ENCODE assay signal across 20 mouse cellular contexts in genomic region chr11:121038366-121039240, GRCm38 (mm10). TPM values are rescaled to one million over a fixed set of nuclear protein-coding genes. Genes with fewer than 3 reads are reported as not detected.
DNase-seq lines count a peak whose midpoint lies in the region; ATAC-seq and TF ChIP-seq lines count a peak whose summit lies in the region.
"Had no signal": no experiment of that assay in that cellular context is flagged by ENCODE, and none has a peak within 500 bp of the region (broad histone marks: within the 10 kb centered on the region; RNA-seq: fewer than 3 reads in every experiment).

No protein-coding gene starts in this region.

- peak overlapping the region; percentile 38; the same call in 1 of the 2 replicates for H3K4me3 ChIP-seq in spleen, adult 2 months (ENCODE audit: extremely low read depth, insufficient read depth, insufficient read length)
- H3K4me3 ChIP-seq in small intestine, adult 2 months (ENCODE audit: low read depth, low read length), result peak overlapping the region; percentile 46
- H3K4me3 ChIP-seq: embryonic facial prominence, embryonic 15.5 days; hindbrain, embryonic 13.5 days; liver, embryonic 12.5 days; myocyte had no signal

- peak overlapping the region; percentile 81 for H3K27ac ChIP-seq in spleen, adult 2 months (ENCODE audit: insufficient read depth, low read length)
- H3K27ac ChIP-seq in small intestine, adult 2 months (ENCODE audit: insufficient read depth, low read depth, low read length), result peak overlapping the region; percentile 50; the same call in 1 of the 2 replicates
- H3K27ac ChIP-seq: embryonic facial prominence, embryonic 15.5 days; hindbrain, embryonic 13.5 days; liver, embryonic 12.5 days had no signal

- no peaks in the 10 kb centered on the region for H3K36me3 ChIP-seq in spleen, adult 2 months (ENCODE audit: control insufficient read depth, insufficient read depth, low read length)
- no peaks in the 10 kb centered on the region for H3K36me3 ChIP-seq in small intestine, adult 2 months (ENCODE audit: control insufficient read depth, insufficient read depth, low read length)
- H3K36me3 ChIP-seq: embryonic facial prominence, embryonic 15.5 days; hindbrain, embryonic 13.5 days; liver, embryonic 12.5 days had no signal

- H3K4me1 ChIP-seq in spleen, adult 2 months (ENCODE audit: control insufficient read depth, insufficient read depth, insufficient read length), result peaks cover 2% of the 10 kb centered on the region; the same call in 1 of the 2 replicates
- H3K4me1 ChIP-seq in small intestine, adult 2 months (ENCODE audit: control insufficient read depth, insufficient read depth, insufficient read length, low read length), result no peaks in the 10 kb centered on the region
- H3K4me1 ChIP-seq: embryonic facial prominence, embryonic 15.5 days; hindbrain, embryonic 13.5 days; liver, embryonic 12.5 days had no signal

- DNase-seq in spleen, adult 2 months (ENCODE audit: low read depth in 1 of 2, low spot score in 2 of 2), result no peak
- DNase-seq in spleen, adult 18-20 months, result no peak
- peak; percentile 45 for DNase-seq in T-cell, adult 2 months (ENCODE audit: low spot score)
- no peak for DNase-seq in ovary, postnatal 36 days (ENCODE audit: low spot score)
- no peak for DNase-seq in gastrocnemius, postnatal 10 days
- no peak for DNase-seq in urinary bladder, postnatal 25 days (ENCODE audit: low spot score)
- DNase-seq: adrenal gland, postnatal 25 days; gastrocnemius, postnatal 25 days; kidney, adult 11 months; lung, postnatal 10 days had no signal

- no peak for TF ChIP-seq POLR2A in spleen, adult 2 months (IDR thresholded peaks at IDR 0.05; ENCODE audit: low read depth, low read length)
- no peak for TF ChIP-seq POLR2A in small intestine, adult 2 months (IDR thresholded peaks at IDR 0.05; ENCODE audit: low read depth, low read length)

- H3K27me3 ChIP-seq in spleen, adult 2 months (ENCODE audit: control insufficient read depth, insufficient read depth, low read length), result no peaks in the 10 kb centered on the region
- H3K27me3 ChIP-seq in small intestine, adult 2 months (ENCODE audit: control insufficient read depth, insufficient read depth, low read length), result no peaks in the 10 kb centered on the region

- peak; percentile 41 to 65; a peak in 2 of 4 replicates for ATAC-seq in hematopoietic stem cell, adult 5-6 weeks (replicated peaks in 1 of 2; ENCODE audit: insufficient read depth in 1 of 2, low FRiP score in 2 of 2, low TSS enrichment in 1 of 2, low read depth in 1 of 2, poor library complexity in 2 of 2, severe bottlenecking in 2 of 2)
- ATAC-seq: forebrain, embryonic 14.5 days; liver, embryonic 12.5 days had no signal

- TF ChIP-seq CTCF in spleen, adult 2 months (IDR thresholded peaks at IDR 0.05; ENCODE audit: extremely low read depth, insufficient read depth, insufficient read length, insufficient replicate concordance), result no peak
- no peak for TF ChIP-seq CTCF in small intestine, adult 2 months (IDR thresholded peaks at IDR 0.05; ENCODE audit: extremely low read depth, insufficient read length, insufficient replicate concordance, low read depth, low read length)

- WGBS in spleen, adult 2 months, result 65% methylated on average over 11 of the region's 11 CpGs
- WGBS in small intestine, adult 2 months, result 82% methylated on average over 11 of the region's 11 CpGs

RNA-seq across cellular contexts. Expression of gene Cd7, which starts 0.6 kb away (rescaled TPM):
- polyA plus RNA-seq in spleen, adult 2 months (2012; rRNA removed), result 63.0 and 79.5 TPM in 2 replicates
- total RNA-seq in hematopoietic stem cell, adult 5-6 weeks (2017), result 2.5 and 3.2 TPM in 2 replicates
- polyA plus RNA-seq in small intestine, adult 2 months (2012; rRNA removed), result 41.0 and 57.7 TPM in 2 replicates
- total RNA-seq in gastrocnemius, postnatal 10 days (2021), result not detected
- total RNA-seq: adrenal gland, postnatal 25 days; gastrocnemius, postnatal 25 days; layer of hippocampus, adult 18-20 months had no signal
- polyA plus RNA-seq: forebrain, embryonic 14.5 days; heart, embryonic 14.5 days; hindbrain, embryonic 13.5 days; midbrain, embryonic 11.5 days had no signal

RNA-seq across cellular contexts. Expression of gene Sectm1b, which starts 24.8 kb away (rescaled TPM):
- not detected in 2 replicates for polyA plus RNA-seq in spleen, adult 2 months (2012; rRNA removed)
- total RNA-seq in hematopoietic stem cell, adult 5-6 weeks (2017), result not detected in 2 replicates
- polyA plus RNA-seq in small intestine, adult 2 months (2012; rRNA removed), result 152 and 325 TPM in 2 replicates
- not detected for total RNA-seq in gastrocnemius, postnatal 10 days (2021)
- total RNA-seq: adrenal gland, postnatal 25 days; gastrocnemius, postnatal 25 days; layer of hippocampus, adult 18-20 months had no signal
- polyA plus RNA-seq: forebrain, embryonic 14.5 days; heart, embryonic 14.5 days; hindbrain, embryonic 13.5 days; midbrain, embryonic 11.5 days; myocyte had no signal

RNA-seq across cellular contexts. Expression of gene Sectm1a, which starts 42.4 kb away (rescaled TPM):
- polyA plus RNA-seq in spleen, adult 2 months (2012; rRNA removed), result 5.0 and 8.9 TPM in 2 replicates
- total RNA-seq in hematopoietic stem cell, adult 5-6 weeks (2017), result 0.50 TPM in 1 of 2 replicates, not detected in the other
- 1.4 and 4.1 TPM in 2 replicates for polyA plus RNA-seq in small intestine, adult 2 months (2012; rRNA removed)
- under 1 TPM in 1 of 2 experiments, not detected in 1; 0.14 TPM for total RNA-seq in gastrocnemius, postnatal 10 days (2021)
- total RNA-seq: adrenal gland, postnatal 25 days; gastrocnemius, postnatal 25 days; layer of hippocampus, adult 18-20 months had no signal
- polyA plus RNA-seq: forebrain, embryonic 14.5 days; heart, embryonic 14.5 days; hindbrain, embryonic 13.5 days; midbrain, embryonic 11.5 days had no signal

RNA-seq across cellular contexts. Expression of gene Csnk1d, which starts 47.5 kb away (rescaled TPM):
- polyA plus RNA-seq in spleen, adult 2 months (2012; rRNA removed), result 48.6 and 49.2 TPM in 2 replicates
- total RNA-seq in hematopoietic stem cell, adult 5-6 weeks (2017), result 97.6 and 158 TPM in 2 replicates
- 26.5 and 60.8 TPM in 2 replicates for polyA plus RNA-seq in small intestine, adult 2 months (2012; rRNA removed)
- 10 to 100 TPM; 67.8 to 77.3 TPM for total RNA-seq in gastrocnemius, postnatal 10 days (2021)
